Mouse (Mus musculus) thymus, adult 2 months (tissue): ENCODE measurements around the gene Cd274.

Source experiments
- CTCF ChIP-seq: fragments of 200-500 bp; IDR thresholded peaks from 2 replicates; pipeline ENCODE4 v1.5.1; 2012; ENCODE audit warnings: mild to moderate bottlenecking, control low read depth, low read length, moderate library complexity, borderline replicate concordance; ENCODE audit not compliant: control insufficient read depth, poor library complexity, insufficient read depth; ENCODE audit errors: extremely low read depth
- POLR2A ChIP-seq: fragments of 200-500 bp; IDR thresholded peaks from 2 replicates; pipeline ENCODE4 v1.6.1; 2012; ENCODE audit warnings: mild to moderate bottlenecking, low read length, control low read depth, moderate library complexity; ENCODE audit not compliant: control insufficient read depth, poor library complexity, insufficient read depth; ENCODE audit errors: extremely low read depth

GRCm38 (mm10) chr19:29368041-29368440, 786 bp downstream of the Cd274 start:
- TF ChIP-seq CTCF (no peak), POLR2A (no peak)
